Mouse (Mus musculus): ENCODE data around the gene Inhba.

Gene Inhba

DNA sequence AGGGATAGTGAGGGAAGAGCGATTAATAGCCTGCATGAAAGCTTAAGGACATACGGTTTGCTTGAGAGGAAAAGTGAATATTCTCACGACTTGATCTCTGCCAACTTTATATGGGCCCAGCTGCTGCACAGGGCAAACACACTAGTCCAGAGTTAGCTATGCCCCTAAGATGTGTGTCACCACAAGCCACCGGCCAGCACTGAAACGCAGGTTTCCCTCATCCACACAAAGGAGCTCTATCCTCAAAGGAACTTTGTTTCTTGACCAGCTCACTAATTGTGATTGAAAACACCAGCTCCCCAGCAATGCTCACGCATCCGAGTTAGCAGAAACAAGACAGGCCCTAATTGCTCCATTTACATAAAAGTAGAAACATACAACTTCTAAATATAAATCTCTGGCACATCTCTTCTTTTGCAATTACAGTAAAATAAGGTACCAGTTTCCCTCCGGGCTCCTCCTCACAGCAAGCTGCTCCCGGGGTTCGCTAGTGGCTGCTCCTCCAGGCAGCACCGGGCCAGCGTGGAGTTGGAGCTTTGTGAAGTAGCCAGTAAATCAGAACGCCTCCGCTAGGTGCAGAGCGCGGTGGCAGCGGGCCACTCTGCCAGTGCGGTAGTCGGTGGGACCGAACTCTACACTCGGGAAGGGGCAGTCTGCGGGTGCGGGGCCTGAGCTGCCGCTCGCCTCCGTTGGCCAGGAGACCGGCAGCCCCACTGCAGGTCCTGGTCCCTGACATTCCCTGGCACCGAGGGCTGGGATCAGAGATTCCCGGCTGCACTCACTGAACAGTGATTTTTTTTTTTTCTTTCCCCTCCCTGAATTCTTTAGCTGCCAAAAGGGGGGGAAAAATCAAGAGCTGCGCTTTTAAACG, at the start of gene Inhba:
TSS of gene Inhba (plus strand) at position 480 of the 871 bp plus-strand sequence.
- DNase-seq (ENCODE audit: low read depth in 1 of 2, low spot score in 2 of 2), result no peak

DNA sequence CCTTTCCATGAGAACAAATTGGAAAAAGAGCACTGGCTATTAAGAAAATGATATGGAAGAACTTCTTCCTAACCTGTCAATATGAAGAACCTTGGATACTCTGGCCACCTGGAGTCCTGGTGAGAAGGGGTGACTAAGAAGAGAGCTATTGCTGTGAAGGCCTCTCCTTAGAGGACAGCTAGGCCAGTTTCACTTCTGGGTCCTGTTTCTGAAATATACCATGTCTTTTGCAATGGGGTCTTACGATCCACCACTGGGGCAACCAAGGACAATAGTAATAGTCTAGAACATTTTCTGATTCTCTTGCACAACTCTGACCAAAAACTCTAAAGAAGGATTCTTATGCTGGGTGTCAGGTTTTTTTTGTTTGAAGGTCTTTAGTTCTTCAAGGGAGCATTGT, 35.1 kb upstream of the Inhba start:
- peak in 1 of 2 experiments; percentile 8 for DNase-seq (ENCODE audit: low read depth in 1 of 2, low spot score in 2 of 2)

- DNase-seq (ENCODE audit: low read depth in 1 of 2, low spot score in 2 of 2), result no peak
Measured at GRCm38 (mm10) chr13:15979551-15979950, 32.1 kb upstream of the Inhba start.

DNA sequence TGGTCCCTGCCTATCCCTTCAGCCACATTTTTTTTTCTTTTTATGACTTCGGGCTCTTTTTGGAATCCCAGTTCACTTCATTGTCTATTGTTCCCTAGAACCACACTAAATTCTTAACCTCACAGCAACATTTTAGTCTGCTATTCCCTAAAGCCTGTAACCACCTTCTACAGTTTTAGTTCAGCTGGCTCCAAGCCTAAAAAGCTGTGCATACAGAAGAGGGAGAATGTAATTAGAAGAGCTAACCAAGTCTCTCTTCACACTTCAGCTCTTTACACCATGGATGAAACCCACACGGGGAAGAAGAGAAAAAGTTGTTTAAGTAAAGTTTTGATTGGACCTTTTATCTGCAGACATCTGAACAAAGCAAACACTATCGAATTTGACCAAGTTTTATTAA, 29.6 kb upstream of the Inhba start:
- no peak for DNase-seq (ENCODE audit: low read depth in 1 of 2, low spot score in 2 of 2)

DNA sequence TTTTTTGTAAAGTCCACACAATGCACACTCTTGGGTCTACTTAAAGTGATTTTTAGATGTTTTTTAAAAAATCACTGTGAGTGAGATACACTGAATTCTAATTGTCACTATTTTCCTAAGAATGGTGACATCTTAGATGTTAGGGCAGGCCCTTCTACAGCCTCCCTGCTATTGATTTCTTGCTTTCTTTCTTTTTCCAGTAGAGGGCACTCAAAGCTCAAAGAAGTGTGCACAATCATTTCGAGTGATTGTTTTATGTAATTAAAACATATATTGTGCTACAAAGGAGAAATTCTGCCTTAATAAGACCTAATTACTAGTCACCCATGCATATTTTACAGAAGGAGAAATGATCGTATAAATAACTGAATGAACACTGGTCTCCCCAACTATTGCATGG, 25.9 kb upstream of the Inhba start:
- no peak for DNase-seq (ENCODE audit: low read depth in 1 of 2, low spot score in 2 of 2)

DNA sequence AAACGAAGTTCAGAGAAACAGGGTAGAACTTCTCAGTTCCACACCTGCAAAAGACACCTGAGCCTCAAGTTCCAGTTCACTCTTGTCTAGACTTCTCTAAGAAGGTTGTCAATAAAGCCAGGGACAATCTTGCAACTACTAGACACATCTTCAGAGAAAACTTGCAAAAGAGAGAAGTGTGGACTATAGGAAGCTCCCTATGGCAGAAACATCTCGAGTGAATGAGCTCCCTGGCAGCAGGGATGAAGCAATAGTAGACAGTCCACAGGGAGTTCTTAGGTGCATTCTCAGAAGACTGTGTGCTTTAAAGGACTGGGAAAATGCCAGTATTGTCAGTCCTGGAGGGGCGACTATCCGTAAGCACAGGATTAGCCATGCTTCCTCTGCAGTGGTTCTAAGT, 25.5 kb upstream of the Inhba start:
- DNase-seq (ENCODE audit: low read depth in 1 of 2, low spot score in 2 of 2), result no peak

- no peak for DNase-seq (ENCODE audit: low read depth in 1 of 2, low spot score in 2 of 2)
Measured at GRCm38 (mm10) chr13:15995314-15995713, 16.3 kb upstream of the Inhba start.

DNA sequence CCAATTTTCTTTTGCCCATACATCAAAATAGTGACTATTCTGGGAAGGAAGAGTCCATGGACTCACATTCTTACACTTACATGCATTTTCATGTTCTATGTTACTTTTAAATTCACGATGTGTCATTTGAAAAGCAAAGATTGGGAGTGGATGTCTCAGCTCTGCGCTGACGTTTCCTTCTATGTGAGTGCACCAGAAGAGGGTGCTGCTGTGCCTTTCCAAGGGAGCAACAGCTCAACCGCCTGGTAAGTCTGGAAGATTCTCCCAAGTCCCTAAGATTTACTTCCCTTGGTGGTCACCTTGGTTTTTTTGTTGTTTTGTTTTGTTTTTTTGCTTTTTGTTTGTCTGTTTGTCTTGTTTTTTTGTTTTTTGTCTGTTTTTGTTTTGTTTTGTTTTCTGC, 6.1 kb upstream of the Inhba start:
- no peak for DNase-seq (ENCODE audit: low read depth in 1 of 2, low spot score in 2 of 2)

- no peak for DNase-seq (ENCODE audit: low read depth in 1 of 2, low spot score in 2 of 2)
Measured at GRCm38 (mm10) chr13:16007748-16008147, 3.9 kb upstream of the Inhba start.

DNA sequence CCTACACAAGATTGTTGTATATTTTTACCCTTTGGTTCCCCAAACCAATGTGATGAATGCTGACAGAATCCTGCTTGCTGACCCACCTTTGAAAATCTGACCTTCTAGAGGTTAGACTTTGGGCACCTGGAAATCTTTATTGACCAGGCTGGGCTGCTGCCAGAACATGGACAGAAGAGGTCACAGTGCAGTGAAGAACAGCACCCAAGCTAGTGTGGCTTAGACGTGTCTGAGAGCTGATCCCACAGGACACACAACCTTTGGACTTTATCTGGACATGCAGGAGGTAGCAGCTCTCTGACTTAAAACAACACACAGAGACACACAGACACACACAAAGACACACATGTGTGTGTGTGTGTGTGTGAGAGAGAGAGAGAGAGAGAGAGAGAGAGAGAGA, 3.3 kb upstream of the Inhba start:
- no peak for DNase-seq (ENCODE audit: low read depth in 1 of 2, low spot score in 2 of 2)

- DNase-seq (ENCODE audit: low read depth in 1 of 2, low spot score in 2 of 2), result no peak
Measured at GRCm38 (mm10) chr13:16009766-16010465, 1.7 kb upstream of the Inhba start.

GRCm38 (mm10) chr13:16010586-16010985, 1.1 kb upstream of the Inhba start:
- no peak for DNase-seq (ENCODE audit: low read depth in 1 of 2, low spot score in 2 of 2)

GRCm38 (mm10) chr13:16012243-16012887, 714 bp downstream of the Inhba start:
- DNase-seq (ENCODE audit: low read depth in 1 of 2, low spot score in 2 of 2), result peak; percentile 29 to 49

DNA sequence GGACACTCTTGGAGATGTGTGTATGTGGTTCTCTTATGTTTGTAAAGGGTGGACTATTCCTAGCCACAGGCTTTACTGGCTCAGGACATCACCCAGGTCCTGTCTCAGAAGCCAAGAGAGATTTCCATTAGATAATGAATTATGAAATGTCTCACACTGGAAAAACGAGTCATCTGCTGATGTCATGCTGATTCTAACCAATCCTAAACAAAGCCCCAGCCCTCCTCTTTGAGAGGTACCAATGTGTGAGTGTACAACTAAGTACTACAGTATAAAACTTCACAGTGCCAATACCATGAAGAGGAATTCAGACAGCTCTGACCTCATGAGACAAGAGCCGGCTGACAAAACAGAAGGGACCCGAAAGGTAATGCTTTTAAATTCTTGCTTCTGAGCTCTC, 2.5 kb downstream of the Inhba start:
- no peak for DNase-seq (ENCODE audit: low read depth in 1 of 2, low spot score in 2 of 2)

DNA sequence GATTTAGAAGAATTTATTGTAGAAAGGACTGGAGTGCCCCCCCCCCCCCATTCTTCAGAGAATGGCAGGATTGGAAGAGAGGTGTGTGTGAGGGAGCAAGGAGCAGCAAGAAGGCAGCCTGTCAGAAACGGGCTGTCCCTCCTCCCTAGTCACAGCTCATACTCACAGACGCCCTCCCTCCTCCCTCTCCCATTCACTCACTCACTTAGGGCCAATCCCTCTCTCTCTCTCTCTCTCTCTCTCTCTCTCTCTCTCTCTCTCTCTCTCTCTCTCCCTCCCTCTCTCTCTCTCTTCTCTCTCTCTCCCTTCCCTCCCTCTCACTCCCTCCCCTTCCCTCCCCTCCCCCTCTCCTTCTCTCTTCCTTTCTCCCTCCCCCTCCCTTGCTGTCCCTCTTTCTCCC, 4.9 kb downstream of the Inhba start:
- no peak for DNase-seq (ENCODE audit: low read depth in 1 of 2, low spot score in 2 of 2)

DNA sequence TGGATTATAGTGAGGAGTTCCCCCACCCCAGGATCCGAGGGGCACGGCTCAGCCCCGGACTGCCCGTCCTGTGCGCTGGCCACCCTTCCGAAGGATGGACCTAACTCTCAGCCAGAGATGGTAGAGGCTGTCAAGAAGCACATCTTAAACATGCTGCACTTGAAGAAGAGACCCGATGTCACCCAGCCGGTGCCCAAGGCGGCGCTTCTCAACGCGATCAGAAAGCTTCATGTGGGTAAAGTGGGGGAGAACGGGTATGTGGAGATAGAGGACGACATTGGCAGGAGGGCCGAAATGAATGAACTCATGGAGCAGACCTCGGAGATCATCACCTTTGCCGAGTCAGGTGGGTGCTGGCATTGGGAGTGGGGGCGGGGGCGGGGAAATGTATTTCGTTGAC, 5.7 kb downstream of the Inhba start:
- no peak for DNase-seq (ENCODE audit: low read depth in 1 of 2, low spot score in 2 of 2)

DNA sequence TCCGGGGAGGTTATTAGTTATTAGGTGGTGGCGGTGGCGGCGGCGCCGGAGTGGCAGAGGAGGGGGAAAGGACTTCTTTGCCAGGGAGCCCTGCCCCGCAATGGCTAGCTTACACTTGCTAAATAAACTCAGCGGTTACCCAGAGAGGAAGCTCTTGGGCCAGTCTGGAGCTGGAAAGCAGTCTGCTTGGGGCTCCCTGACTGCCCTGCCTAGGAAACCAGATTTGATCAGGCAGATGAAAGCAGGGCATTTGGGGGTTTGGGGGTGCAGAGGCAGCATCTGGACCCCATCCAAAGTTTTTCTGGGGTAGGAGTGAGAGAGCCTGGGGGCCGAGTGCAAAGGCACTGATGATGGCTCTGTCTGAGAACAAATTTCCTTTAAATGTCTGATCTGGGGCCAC, 6.1 kb downstream of the Inhba start:
- no peak for DNase-seq (ENCODE audit: low read depth in 1 of 2, low spot score in 2 of 2)

DNA sequence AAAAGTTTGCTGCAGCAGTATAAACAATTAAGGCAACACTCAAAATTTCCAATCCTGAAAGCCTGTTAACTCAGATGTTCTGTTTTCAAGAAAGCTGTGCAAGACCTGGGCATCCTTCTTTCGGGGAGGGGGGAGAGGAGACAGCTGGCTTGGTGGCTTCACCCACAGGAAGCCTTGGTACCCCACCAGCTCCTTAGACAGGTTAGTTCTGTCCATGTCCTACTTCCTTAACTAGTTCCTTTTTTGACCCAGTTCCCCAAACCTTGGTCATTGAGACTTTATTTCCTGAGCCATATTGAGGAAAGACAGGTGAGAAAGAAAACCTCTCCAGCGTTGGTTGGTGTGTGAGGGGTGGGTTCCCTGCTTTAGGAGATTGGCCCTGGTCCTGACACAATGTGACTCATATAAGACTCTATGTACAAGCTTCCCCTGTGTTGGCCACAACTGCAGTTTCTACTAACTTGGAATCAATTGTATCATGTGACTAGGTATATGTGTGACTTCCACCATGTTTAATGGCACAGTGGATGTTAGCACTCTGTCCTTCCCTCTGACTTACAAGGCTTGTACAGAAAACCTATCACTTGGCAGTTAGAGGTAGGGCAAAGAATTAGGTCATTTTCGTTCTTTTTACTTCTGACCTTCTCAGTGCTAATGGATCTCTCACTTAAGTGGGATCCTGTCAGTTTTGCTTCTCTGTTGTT, 7.3 kb downstream of the Inhba start:
- DNase-seq (ENCODE audit: low read depth in 1 of 2, low spot score in 2 of 2), result no peak

GRCm38 (mm10) chr13:16020659-16021058, 9.0 kb downstream of the Inhba start:
- no peak for DNase-seq (ENCODE audit: low read depth in 1 of 2, low spot score in 2 of 2)

DNA sequence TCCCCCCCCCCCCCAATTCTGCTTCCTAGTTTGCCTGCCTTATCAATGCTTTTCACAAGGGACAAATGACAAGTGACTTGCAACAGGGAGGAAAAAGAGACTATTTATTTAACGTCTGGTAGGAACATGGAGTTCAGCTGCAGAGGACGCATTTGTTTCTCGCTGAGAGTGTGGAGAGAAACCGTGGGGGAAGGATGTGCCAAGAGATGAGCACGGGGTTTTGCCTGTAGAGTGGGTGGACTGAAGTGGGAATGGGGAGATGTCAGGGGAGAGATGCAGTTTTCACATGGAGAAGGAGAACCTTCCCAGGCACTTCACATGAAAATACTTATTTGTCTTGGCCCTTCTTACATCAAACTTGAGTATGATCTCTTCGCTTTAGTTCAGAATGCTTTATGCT, 9.5 kb downstream of the Inhba start:
- no peak for DNase-seq (ENCODE audit: low read depth in 1 of 2, low spot score in 2 of 2)

DNA sequence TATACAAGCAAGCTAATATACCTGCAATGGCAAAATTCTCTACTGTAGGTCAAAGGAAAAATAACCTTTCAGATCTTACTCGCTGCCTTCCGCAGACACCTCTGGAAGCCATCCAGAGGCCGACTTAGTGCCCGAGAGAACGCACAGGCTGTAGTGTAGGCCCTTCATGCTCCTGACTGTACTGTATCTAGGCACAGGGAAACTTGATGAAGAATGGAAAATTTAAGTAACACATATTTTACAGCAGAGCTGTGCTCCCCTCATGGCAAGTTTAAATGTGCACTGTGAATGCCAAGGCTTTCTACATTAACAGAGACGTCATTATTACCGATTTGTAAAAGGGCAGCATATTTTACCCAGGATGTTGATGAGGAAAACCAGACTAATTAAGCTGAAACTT, 10.2 kb downstream of the Inhba start:
- DNase-seq (ENCODE audit: low read depth in 1 of 2, low spot score in 2 of 2), result no peak

Measured in monocyte, adult 2 months (primary cell).